Mouse (Mus musculus): ENCODE data around the gene Cnbp. TPM values are rescaled to one million over a fixed set of nuclear protein-coding genes. Genes with fewer than 3 reads are reported as not detected.

The Cnbp gene
- polyA plus RNA-seq, 1 experiment from 2014 or later = 747 TPM

GRCm38 (mm10) chr6:87810713-87811669 lies 39.9 kb downstream of the Cnbp start:
- peak overlapping the region; percentile 74 for H3K4me3 ChIP-seq
- H3K4me2 ChIP-seq (replicated peaks) = peak overlapping the region; percentile 93
- no peaks in the 10 kb centered on the region for H3K9me3 ChIP-seq
- peak overlapping the region; percentile 69 for H3K9ac ChIP-seq (replicated peaks)
- H3K27ac ChIP-seq (replicated peaks) = peak overlapping the region; percentile 19; the same call in 1 of the 2 replicates
- ATAC-seq (replicated peaks) = peak; percentile 7; the same call in 1 of the 2 replicates
- peaks cover 15% of the 10 kb centered on the region; the same call in 1 of the 2 replicates for H3K36me3 ChIP-seq
- under 1% methylated on average over 75 of the region's 77 CpGs for WGBS
- no peaks in the 10 kb centered on the region for H3K27me3 ChIP-seq
- peaks cover 17% of the 10 kb centered on the region for H3K4me1 ChIP-seq

- Histone ChIP-seq H3K4me1 (peaks cover 17% of the 10 kb centered on the region), H3K9ac (replicated peaks) (no peak overlapping the region), H3K4me2 (replicated peaks) (peak overlapping the region; percentile 93), H3K27me3 (no peaks in the 10 kb centered on the region), H3K9me3 (no peaks in the 10 kb centered on the region), H3K36me3 (peaks cover 10% of the 10 kb centered on the region; the same call in 1 of the 2 replicates), H3K27ac (replicated peaks) (no peak overlapping the region), H3K4me3 (peak overlapping the region; percentile 74)
- no peak for ATAC-seq (replicated peaks)
- WGBS = 40% methylated on average over 6 of the region's 6 CpGs
These were observed 40.6 kb downstream of the Cnbp start for GRCm38 (mm10) chr6:87810311-87810710.

DNA sequence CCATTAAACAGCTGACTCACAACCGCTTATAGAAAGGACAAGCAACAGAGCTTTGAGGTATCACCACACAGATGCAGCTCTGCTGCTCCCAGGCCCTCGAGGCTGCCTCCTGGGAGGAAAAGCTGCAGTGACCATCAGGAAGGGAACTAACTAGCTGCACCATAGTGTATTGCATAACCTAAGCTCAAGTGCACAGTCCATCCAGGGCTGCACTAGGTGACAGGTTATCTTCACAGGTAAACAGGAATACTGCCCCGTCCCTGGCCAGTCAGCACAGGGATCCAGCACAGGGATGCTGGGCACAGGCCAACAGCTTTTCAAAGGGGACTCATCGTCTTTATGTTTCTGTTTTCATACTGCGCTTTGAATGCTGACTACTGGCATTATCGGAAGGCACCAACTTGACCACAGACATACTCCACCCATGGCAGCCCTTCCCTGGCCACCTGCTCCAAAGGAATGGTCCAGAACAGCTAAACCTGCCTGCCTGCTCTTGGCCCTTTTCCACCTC lies 41.2 kb downstream of the Cnbp start:
- H3K9ac ChIP-seq (replicated peaks) = no peak overlapping the region
- H3K27ac ChIP-seq (replicated peaks) = no peak overlapping the region
- H3K9me3 ChIP-seq = no peaks in the 10 kb centered on the region
- H3K4me3 ChIP-seq = no peak overlapping the region
- H3K4me1 ChIP-seq = peaks cover 17% of the 10 kb centered on the region
- no peak for ATAC-seq (replicated peaks)
- H3K4me2 ChIP-seq (replicated peaks) = no peak overlapping the region
- peaks cover 4% of the 10 kb centered on the region; the same call in 1 of the 2 replicates for H3K36me3 ChIP-seq
- H3K27me3 ChIP-seq = no peaks in the 10 kb centered on the region
- 83% methylated on average over 6 of the region's 6 CpGs for WGBS

GRCm38 (mm10) chr6:87809144-87809543 lies 41.8 kb downstream of the Cnbp start:
- H3K9me3 ChIP-seq = no peaks in the 10 kb centered on the region
- no peak overlapping the region for H3K4me2 ChIP-seq (replicated peaks)
- peaks cover 4% of the 10 kb centered on the region; the same call in 1 of the 2 replicates for H3K36me3 ChIP-seq
- no peak overlapping the region for H3K4me3 ChIP-seq
- no peak overlapping the region for H3K27ac ChIP-seq (replicated peaks)
- peaks cover 17% of the 10 kb centered on the region for H3K4me1 ChIP-seq
- WGBS = 94% methylated on average over 2 of the region's 2 CpGs
- H3K27me3 ChIP-seq = no peaks in the 10 kb centered on the region
- H3K9ac ChIP-seq (replicated peaks) = no peak overlapping the region
- no peak for ATAC-seq (replicated peaks)

DNA sequence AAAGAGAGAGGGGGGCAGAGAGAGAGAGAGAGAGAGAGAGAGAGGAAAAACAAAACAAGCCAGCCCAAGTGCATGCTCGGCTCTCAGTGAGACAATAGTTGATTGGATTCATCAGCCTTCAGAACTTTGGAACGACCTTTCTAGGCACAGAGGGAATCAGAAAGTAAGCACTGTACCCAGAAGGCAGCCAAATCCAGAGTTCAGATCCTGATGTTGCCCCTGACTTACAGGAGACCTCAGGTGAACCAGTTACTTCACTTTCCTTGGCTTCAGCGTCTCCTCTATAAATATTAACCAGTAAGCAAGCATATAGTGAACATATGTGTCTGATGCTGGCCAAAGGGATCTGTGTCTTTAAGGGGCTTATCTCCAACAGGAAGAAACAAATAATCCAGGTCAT lies 42.4 kb downstream of the Cnbp start:
- Histone ChIP-seq H3K27ac (replicated peaks) (no peak overlapping the region), H3K27me3 (no peaks in the 10 kb centered on the region), H3K9me3 (no peaks in the 10 kb centered on the region), H3K4me3 (no peak overlapping the region), H3K4me2 (replicated peaks) (no peak overlapping the region), H3K4me1 (peaks cover 17% of the 10 kb centered on the region), H3K9ac (replicated peaks) (no peak overlapping the region), H3K36me3 (no peaks in the 10 kb centered on the region; the same call in 1 of the 2 replicates)
- ATAC-seq (replicated peaks) = no peak
- 69% methylated on average over 3 of the region's 3 CpGs for WGBS

GRCm38 (mm10) chr6:87807735-87808440 lies 43.0 kb downstream of the Cnbp start:
- Histone ChIP-seq H3K4me1 (peaks cover 17% of the 10 kb centered on the region), H3K27me3 (no peaks in the 10 kb centered on the region), H3K4me2 (replicated peaks) (no peak overlapping the region), H3K4me3 (no peak overlapping the region), H3K9me3 (no peaks in the 10 kb centered on the region), H3K36me3 (no peaks in the 10 kb centered on the region), H3K9ac (replicated peaks) (no peak overlapping the region), H3K27ac (replicated peaks) (no peak overlapping the region)
- no peak for ATAC-seq (replicated peaks)
- 89% methylated on average over 4 of the region's 4 CpGs for WGBS

GRCm38 (mm10) chr6:87806857-87807256 lies 44.0 kb downstream of the Cnbp start:
- H3K9me3 ChIP-seq = no peaks in the 10 kb centered on the region
- no peak for ATAC-seq (replicated peaks)
- WGBS = 41% methylated on average over 2 of the region's 2 CpGs
- no peaks in the 10 kb centered on the region for H3K36me3 ChIP-seq
- no peak overlapping the region for H3K4me3 ChIP-seq
- peaks cover 12% of the 10 kb centered on the region for H3K4me1 ChIP-seq
- H3K4me2 ChIP-seq (replicated peaks) = no peak overlapping the region
- no peaks in the 10 kb centered on the region for H3K27me3 ChIP-seq
- no peak overlapping the region for H3K9ac ChIP-seq (replicated peaks)
- no peak overlapping the region for H3K27ac ChIP-seq (replicated peaks)

DNA sequence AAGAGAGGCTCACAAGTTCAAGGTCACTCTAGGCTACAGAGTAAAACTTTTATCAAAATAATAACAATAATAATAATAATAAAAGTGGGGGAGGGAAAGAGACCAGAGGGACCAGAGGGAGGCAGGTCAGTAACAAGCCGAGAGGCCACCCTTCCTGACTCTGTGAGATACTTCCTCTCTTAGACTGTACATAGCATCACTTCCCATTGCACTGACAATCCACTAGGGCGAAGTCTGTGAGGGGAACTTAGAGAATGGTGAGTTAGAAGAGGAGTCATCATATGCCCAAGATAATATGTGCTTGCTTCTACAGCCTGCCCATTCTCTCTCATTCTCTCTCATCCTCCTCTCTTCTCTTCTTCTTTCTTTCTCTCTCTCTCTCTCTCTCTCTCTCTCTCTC lies 44.9 kb downstream of the Cnbp start:
- Histone ChIP-seq H3K4me1 (peaks cover 8% of the 10 kb centered on the region), H3K9ac (replicated peaks) (no peak overlapping the region), H3K9me3 (no peaks in the 10 kb centered on the region), H3K27me3 (no peaks in the 10 kb centered on the region), H3K4me2 (replicated peaks) (no peak overlapping the region), H3K4me3 (no peak overlapping the region), H3K27ac (replicated peaks) (no peak overlapping the region), H3K36me3 (no peaks in the 10 kb centered on the region)
- 77% methylated on average over 2 of the region's 2 CpGs for WGBS
- no peak for ATAC-seq (replicated peaks)

- ATAC-seq (replicated peaks) = no peak
- 94% methylated on average over 7 of the region's 7 CpGs for WGBS
- Histone ChIP-seq H3K4me2 (replicated peaks) (no peak overlapping the region), H3K9ac (replicated peaks) (no peak overlapping the region), H3K4me1 (peaks cover 3% of the 10 kb centered on the region; the same call in 1 of the 2 replicates), H3K27me3 (no peaks in the 10 kb centered on the region), H3K36me3 (no peaks in the 10 kb centered on the region), H3K4me3 (no peak overlapping the region), H3K9me3 (no peaks in the 10 kb centered on the region), H3K27ac (replicated peaks) (no peak overlapping the region)
These were observed 45.5 kb downstream of the Cnbp start for GRCm38 (mm10) chr6:87805448-87805847.

DNA sequence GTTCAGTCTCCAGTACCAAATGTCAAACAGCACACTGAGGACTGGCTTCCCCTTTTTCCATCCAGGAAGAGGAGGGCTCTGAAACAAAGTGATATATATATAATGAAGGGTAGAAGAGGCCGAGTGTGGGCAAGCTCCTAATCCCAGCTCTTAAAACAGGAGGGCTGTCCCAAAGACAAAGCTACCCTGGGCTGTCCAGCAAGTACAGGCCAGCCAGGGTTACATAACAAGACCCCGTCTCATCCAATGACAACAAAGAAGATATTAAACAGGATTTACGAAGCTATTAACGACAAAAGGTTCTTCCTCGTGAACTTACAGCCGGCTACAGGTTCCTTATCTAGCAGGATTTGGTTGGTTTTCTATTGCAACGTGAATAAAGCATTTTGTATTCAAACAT lies 46.0 kb downstream of the Cnbp start:
- H3K4me3 ChIP-seq = no peak overlapping the region
- no peaks in the 10 kb centered on the region for H3K4me1 ChIP-seq
- WGBS = 75% methylated on average over 7 of the region's 7 CpGs
- no peak overlapping the region for H3K4me2 ChIP-seq (replicated peaks)
- ATAC-seq (replicated peaks) = no peak
- H3K9ac ChIP-seq (replicated peaks) = no peak overlapping the region
- H3K27ac ChIP-seq (replicated peaks) = no peak overlapping the region
- no peaks in the 10 kb centered on the region for H3K9me3 ChIP-seq
- H3K27me3 ChIP-seq = no peaks in the 10 kb centered on the region
- H3K36me3 ChIP-seq = no peaks in the 10 kb centered on the region

DNA sequence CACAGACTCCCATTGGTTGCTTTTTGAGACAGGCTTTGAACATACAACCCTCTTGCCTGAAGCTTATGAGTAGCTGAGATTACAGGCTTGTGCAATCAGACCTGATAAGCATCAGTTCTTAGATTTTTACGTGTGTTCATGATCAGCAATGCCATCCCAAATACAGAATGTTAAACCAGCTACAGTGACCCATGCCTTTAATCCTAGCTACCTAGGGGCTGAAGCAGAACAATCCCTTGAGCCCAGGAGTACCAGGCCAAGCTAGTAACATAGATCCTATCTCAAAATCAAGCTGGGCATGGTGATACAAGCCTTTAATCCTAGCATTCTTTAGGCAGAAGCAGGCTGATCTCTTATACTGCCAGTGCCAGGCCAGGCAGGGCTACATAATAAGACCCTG lies 46.9 kb downstream of the Cnbp start:
- Histone ChIP-seq H3K27me3 (no peaks in the 10 kb centered on the region), H3K27ac (replicated peaks) (no peak overlapping the region), H3K36me3 (no peaks in the 10 kb centered on the region), H3K4me2 (replicated peaks) (no peak overlapping the region), H3K9ac (replicated peaks) (no peak overlapping the region), H3K4me3 (no peak overlapping the region), H3K4me1 (no peaks in the 10 kb centered on the region), H3K9me3 (no peaks in the 10 kb centered on the region)
- no peak for ATAC-seq (replicated peaks)
- 91% methylated on average over 1 of the region's 1 CpGs for WGBS

DNA sequence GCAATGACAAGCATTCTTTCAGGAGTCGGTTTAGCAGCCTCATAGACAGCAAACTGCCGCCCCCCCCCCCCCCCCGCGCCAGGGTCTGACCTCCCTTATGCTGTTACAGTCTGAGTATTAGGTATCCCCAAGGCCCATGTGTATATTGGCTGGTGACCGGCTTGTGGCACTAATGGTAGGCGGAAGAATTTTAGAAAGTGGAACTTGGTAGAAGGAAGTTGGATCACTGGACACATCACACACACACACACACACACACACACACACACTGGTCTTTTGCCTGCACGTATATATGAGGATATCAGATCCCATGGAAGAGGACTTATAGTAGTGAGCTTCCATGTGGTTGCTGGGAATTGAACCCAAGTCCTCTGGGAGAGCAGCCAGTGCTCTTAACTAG lies 48.4 kb downstream of the Cnbp start:
- Histone ChIP-seq H3K27ac (replicated peaks) (no peak overlapping the region), H3K27me3 (no peaks in the 10 kb centered on the region), H3K9me3 (no peaks in the 10 kb centered on the region), H3K4me1 (no peaks in the 10 kb centered on the region), H3K9ac (replicated peaks) (no peak overlapping the region), H3K36me3 (no peaks in the 10 kb centered on the region), H3K4me2 (replicated peaks) (no peak overlapping the region), H3K4me3 (no peak overlapping the region)
- ATAC-seq (replicated peaks) = no peak
- 89% methylated on average over 6 of the region's 7 CpGs for WGBS

Measured in forebrain, embryonic 15.5 days (tissue).